Mouse (Mus musculus) brain, embryonic 18.5 days (tissue): ENCODE measurements at regions not wholly inside any gene's neighbourhood (a gene's known extent, or its start where the extent isn't known, plus 50 kb on each side); places are given as distances from the start of the nearest gene placed in this dataset.
A peak's percentile ranks its signal among the peaks of the same experiment; 100 is the strongest.

Experiments used
- DNase-seq: peaks from one replicate; pipeline ENCODE4 v3.0.0-alpha.2; 2012; ENCODE audit warnings: low read depth, low spot score

DNA sequence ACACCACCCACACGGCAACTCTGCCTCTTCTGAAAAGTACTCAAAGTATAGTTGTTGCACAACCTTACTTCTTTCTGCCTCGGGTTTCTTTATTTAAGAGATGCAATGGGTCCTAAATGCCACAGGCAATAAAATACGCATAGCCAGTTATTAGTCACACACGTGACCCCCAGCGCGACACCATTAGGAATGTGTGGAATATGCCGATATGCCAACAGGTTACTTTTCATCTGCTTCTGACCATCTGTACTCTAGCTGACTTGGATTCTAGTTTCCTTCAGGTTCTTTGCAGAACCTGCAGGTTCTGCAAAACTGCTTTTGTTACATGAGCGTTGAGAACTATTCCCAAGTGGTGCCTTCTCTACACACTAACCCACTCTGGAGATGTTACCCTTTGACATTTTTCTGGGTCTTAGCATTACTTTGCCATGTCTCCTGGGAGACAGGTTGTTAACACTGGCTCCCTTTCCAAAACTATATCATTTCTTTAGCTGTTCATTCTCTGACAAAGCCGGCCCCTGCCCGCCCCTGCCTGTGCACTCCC, 515.6 kb downstream of the Gja1 start:
- DNase-seq: no peak

DNA sequence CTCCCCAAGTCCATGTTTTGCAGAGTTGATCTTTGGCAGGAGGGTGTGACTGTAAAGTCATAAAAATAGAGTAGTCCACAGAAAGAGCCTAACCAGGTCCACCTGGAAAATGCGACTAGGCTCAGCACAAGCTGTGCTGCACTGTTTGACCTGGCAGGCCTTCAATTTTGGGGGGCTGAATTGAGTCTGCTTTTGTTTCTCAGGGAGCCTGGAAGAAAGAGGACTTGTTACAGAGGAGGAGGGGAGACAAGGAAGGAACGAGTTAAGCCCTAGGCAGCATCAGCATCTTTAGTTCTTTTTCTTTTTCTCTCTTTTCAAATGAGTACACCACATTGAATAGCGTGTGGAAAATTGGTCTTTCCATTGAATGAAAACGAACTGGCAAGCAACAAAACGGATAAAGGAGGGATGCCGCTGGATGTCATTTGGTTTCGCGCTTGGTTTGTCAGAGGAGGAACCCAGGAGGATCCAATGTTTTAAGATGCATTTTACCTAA, 516.1 kb downstream of the Gja1 start:
- peak; percentile 43 for DNase-seq

DNA sequence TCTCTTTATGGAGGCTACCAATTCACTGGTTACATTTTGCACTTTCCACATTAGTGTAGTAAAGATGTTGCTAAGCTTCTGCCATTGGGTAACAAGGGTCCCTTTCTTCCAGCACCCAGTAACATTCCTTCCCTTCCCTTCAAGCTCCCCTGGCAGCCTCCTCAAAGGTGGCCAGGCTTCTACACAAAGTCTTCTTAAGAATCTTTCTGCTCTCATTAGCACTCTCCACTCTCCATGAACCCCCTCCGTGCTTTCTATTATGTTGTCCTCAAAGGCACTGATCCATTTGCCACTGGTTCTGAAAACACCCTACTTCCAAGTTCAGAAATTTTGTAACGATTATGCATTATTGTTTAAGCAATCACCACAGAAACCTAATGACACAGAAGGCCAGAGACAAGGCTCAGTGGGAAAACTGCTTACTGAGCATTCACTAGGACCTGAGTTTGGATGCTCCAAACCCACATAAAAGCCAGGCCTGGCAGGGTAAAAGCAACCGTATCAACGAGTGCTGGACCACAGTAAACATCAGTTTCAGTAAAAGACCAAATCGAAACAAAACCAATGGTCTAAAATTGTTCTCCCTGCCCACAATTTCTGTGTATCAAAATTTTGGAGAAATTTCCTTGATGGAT, 522.6 kb downstream of the Gja1 start:
- peak; percentile 22 for DNase-seq

DNA sequence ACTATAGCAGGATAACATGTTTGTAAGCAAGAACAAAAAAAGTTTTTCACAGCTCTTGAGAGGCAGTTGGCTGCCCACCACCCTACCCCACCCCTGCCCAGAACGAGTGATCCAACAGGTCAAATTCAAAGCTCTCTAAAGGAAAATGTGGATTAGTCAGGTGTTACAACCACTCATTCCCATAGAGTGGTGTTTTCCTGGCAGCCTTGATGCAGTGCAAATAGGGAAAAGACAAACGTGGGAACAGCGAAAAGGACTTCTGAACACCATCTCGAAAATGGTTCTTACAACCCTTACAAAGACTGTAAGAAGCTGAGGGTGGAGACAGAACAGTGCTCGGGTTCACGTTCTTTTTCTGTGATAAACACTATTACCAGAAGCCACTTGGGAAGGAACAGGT, 523.8 kb downstream of the Gja1 start:
- DNase-seq: no peak

DNA sequence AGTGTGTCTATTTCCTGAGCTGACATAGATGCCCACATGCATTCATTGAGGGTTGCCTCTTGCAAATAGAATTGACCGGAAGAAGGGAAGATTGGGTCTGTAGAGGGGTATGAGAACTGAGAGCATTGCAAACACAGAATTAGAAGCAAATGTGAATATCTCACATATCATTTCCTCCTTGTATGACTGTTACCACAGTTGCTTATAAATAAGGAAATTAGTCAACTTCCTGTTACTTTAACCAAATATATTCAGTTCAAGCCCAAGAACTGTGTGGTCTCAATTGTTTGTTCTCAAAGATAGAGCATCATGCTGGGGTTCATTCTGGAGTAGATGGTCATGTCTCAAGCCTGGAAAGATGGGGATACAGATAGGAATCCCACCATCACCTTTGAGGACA, 535.6 kb downstream of the Gja1 start:
- DNase-seq: no peak

DNA sequence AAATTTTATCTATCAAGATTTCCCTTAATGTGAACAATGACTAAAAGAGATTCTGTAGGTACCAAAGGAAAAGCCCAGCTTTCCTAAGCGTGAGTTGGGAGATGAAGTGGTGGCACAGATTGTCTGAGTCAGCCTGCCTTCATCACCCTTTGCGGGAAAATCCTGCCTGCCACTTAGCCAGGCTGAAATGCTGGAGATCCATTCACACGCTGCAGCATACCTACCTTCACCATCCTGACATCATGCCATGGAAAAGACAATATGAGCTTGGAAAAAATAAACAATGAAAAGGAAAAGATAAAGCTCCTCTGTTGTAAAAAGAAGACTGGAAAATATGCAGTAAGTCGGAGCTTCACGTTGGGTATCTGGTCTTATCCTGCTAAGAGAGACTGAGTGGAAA, 537.0 kb downstream of the Gja1 start:
- no peak for DNase-seq

DNA sequence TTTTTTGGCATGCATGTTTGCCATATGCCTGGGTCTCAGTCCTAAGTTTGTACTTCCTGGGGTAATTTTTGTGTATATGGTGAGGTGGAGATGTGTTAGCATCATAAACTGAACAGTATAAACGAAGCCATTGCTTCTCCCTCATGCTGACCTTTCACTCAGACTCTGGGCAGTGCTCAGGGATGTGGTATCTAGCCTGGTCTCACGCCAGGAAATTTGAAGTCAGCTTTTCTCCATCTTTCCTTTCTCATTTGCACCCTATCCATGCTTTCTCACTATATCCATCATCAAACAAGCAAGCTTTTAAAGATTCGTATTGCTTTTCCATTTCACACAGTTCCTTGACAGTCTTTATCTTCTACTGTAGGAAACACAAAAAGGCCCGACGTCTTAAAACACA, 541.3 kb downstream of the Gja1 start:
- DNase-seq: no peak

DNA sequence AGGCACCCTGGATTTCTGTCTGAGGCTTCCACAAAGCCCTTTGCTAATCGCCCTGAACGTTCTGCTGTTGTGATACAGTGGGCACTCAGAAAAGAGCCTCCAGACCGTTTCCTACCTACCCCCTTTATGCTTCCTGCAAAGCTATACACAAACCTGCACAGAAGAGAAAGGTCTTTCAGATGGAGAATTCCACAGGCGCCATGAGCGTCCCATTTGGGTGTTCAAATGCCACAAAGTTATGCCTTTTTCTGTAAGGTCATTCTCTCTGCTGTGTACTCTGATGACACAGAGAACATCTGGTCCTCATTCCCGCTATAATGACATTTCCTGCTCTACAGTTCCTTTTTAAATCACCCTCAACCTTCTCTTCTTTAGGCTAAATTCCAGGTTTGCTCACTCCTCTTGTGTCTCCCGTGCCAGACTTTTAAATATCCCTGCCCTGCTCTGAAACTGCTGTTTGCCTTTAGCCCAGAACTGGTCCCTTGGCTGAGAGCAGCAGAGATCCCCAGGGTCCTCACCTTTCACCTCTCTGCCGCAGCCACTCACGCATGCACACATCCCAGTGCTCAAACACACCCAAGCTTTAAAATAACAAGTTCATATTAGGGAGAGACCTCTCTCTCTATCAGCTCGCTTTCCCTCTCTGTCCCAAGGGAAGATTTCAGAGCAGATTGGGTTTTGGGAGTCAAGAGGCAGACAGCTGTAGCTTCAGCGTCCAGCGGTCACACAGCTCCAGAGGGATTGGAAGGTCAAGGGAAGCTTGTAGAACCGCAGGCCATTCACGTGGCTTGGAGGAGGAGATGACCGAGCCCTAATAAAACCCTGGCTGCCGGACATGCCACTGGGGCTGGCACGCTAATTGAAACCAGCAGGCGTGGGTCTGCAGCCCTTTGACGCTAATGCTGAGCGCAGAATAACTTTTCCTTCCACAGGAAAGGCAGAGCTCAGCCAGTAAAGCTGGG, 543.9 kb downstream of the Gja1 start:
- no peak for DNase-seq

DNA sequence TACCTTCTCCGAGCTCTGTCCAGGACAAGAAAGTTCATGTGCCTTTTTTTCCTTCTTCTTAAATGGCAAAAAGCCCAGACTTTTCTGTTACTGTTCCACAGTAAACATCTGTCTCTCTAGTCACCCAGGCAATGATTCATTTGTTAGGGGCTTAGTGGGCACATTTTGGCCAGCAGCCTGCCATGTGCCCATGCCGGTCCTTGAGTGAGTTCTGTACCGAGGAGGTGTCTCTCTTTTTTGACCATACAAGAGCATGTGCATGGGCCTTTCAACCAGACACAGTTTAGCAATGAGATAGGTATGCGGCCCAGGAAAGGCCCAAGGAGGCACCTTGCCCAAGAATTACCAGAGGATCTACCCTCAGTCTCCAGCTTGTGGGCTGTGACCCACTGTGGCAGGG, 551.0 kb upstream of the Hsf2 start:
- DNase-seq: no peak

DNA sequence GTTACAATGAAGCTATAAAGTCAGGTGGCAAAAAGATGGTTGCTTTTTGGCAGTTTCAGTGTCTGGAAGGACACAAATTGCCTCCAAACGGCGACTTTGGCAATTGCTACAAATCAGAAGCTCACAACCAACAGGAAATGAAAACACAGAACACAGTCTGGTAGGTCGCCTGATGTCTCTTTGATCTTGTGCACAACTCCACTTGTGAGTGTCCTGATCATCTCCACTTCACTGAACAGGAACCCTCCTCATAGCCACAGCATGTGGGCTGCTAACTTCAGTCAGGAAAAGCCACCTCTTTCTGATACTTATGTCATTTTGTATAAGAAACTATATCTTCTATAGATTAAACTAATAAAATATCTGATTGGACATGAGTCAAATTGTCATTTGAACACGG, 544.2 kb upstream of the Hsf2 start:
- DNase-seq: no peak

DNA sequence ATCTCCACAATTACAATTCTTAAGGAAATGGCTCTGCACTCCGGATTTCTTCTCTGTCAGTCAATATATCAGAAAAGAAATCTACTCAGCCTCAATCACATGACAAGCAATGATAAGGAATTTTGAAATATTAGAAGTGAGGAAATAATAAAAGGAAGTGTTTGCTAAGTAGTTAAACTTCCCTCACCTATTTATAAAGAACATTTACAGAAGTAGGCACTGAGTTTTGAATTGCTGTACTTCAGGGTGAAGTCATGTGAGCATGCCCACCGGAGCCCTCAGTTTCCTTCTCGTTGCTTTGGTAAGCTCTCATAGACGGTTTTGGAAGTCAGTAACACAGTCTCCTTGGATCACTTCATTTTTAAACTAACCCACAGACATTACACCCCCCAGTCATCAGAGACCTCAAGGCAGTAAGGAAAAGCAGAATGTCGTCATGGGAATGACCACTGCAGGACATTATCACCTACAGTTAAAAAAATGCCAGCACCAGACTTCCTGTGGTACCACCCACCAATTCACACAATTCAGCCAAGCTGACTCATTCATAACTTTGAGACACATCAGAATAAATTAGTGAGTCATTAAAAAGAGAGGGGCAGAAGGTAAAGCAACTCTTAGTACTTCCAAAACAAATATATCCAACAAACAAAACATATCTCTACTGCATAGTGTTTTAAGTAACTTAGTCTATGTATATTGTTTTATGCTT, 541.6 kb upstream of the Hsf2 start:
- no peak for DNase-seq

DNA sequence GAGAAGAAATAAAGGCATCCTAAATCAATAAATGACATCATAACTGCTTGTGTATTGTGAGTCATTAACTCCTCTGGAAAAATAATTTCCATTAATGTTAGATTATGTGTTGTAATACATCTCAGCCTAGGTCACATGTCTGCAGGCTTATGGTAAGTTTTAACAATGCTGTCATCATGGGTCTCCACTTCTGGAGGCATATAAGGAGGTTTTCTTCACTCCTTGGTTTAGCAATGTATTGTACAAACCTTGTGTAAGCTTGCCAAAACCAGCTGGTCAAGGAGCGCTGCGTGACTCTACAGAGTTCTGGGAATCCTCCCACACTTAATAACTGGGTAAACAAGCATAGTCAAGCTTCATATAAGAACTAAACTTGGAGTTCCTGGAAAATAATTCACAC, 529.5 kb upstream of the Hsf2 start:
- no peak for DNase-seq

DNA sequence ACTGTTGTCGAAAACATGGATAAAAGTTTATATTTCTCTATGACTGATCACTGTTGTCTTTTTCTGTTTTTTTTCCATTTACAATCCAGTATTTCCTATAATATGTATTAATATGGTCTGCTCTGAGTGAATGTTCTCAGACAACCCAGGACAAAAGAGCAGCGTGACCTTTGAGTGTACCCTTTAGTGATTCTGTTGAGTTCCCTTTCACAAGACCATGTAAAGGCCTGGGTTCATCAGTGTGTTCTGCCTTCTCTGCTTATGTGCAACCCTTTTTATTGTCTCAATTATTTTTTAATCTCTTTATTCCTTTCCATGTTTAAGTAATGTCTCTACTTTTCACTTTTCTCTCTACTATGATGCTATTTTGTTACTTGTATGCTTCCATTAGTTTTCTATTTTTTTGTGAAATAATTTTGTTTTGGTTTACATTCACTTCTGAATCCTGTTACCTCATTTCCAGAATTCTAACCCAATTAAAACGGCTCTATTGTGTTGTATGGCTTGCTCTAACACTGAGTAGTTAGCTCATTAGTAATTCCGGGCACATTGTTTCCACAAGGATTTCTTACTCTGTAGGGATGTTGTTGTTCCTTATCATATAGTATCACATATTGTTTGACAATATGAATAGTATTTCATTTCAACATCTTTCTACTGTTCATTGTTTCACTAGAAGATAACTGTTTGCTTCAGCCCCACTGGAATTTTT, 523.9 kb upstream of the Hsf2 start:
- DNase-seq: no peak

DNA sequence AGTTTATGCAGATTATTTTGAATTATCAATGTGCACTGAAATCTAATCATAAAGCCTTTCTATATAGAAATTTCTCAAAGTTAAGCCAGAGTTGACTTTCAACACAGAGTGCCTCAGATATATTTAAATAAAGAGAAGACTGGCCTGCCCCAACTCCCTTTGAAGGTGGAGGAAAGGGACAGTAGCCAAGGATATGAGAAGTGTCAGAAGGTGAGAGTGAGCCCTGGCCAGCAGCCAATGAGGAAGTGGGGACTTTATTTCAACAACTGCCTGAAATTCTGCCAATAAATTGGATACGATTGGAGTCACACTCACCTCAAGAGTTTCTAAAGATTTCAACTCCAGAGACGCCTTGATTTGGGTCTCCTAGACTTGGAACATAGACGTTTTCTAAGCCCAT, 523.0 kb upstream of the Hsf2 start:
- DNase-seq: no peak

DNA sequence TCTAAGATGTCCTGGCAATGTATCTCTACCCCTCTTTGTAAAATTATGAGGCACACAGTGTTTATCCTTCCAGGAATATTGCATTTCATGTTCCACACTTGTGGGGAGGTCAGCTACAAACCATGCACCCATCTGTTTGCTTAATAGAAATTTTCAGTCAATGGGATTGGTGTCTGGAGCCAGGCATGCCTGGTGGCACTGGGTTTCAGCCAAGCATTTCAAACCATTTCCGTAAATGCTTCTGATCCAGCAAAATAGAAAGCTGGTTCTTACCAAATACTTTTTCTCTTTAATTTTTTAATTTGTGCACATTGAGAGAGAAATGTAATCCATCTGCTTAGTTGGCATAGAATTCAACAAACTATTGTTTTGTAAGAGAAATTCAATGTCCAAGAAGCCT, 517.3 kb upstream of the Hsf2 start:
- DNase-seq: no peak

DNA sequence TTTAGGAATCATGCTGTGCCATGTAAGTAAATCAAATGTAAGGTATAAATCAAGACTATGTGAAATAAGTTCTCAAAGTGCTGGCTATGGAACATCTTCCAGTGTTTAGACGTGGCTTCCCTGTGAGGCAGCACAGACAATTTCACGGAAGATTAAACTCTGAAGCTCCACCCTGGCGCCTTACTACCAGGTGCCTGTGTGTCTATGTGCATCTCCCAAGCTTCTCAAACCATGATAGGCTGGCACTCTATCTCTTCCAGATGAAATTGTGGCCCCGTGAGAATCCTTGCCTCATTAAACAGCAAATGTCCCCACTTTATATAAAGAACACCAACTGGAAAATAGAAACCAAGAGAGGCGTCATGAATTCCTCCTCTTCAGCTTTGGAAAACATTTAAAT, 511.4 kb upstream of the Hsf2 start:
- DNase-seq: no peak

DNA sequence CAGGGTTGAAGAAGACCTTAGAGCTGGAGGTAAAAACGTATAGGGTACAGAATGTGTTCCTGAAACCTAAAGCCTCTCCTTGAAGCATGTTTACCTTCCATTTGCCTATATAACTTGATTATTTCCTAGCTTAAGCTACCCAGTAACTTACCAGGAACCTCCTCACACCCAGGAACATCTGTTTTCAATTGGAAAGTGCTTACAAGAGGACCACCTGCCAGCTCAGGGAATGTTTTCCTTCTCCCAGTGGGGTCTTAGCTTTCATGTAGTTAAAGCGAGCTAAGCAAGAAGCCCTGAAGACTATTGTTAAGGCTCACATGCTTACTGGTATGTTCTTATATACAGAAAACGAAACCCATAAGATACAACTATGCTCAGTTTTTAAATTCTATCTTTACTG, 506.6 kb upstream of the Hsf2 start:
- DNase-seq: no peak

DNA sequence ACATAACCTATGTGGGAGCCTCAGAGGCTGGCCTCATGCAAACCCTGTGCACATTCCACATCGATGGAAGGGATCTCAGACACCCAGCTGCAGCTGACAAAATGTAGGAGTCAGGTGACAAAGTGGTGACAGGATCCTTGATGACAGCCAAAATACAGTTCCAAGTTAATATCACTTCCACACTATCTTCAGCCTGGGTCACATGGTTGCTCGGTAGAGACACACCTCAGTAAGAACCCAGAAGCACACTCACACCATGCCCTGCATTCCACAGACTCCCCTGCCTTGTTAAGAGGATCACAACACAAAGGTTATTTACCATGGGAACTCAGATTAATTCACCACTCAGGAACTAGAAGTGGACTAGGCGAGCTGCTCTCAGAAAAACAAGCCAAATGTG, 505.4 kb upstream of the Hsf2 start:
- no peak for DNase-seq

DNA sequence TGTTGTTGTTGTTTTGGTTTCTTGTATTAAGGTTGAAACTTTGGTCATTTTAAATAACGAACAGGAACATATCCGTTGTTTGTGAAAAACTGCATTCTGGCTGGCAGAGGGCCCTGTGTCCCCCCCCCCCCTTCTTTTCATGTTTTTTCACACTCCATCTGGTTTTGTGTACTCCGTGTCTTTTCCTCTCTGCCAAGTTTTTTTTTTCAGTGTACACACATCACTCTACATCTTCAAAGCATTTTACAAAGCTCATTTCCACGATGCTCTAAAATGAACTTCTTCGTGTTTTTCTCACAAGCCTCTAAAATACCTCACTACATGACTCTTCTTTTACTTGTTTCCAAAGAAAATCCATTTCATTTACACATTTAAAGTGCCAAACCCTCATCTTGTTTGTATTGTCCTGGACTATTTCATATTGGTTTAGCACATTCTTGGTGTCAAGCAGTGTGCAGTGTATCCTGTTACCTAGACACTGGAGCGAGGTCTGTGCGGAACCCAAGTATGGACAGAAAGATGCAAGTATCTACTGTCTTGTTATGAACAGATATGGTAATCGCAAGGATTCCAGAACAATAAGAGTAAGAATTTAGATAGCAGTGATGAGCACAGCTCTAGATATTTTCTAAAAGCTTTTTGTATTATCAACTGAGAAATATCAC, 503.5 kb upstream of the Hsf2 start:
- DNase-seq: no peak

DNA sequence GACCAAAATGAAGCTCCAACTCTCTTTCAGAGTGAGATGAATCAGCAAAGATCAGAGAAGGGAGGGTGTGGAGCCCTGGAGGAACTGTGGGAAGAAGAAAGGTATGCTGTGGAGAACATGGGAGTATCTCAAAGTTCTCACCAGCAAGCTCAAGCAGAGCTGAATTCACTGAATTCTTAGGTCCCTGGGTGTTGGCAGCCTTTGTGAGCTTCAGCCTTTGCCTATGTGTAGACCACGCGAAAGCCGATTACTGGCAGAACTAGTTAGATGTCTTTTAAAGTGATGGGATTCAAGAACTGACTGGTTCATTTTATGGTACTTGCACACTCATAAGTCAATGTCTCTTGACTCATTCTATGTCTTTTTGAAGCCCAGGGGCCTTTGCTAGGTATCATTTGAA, 491.2 kb upstream of the Hsf2 start:
- no peak for DNase-seq
